Comparison of ENCODE assay signal across 10 mouse cellular contexts in the genomic region with DNA sequence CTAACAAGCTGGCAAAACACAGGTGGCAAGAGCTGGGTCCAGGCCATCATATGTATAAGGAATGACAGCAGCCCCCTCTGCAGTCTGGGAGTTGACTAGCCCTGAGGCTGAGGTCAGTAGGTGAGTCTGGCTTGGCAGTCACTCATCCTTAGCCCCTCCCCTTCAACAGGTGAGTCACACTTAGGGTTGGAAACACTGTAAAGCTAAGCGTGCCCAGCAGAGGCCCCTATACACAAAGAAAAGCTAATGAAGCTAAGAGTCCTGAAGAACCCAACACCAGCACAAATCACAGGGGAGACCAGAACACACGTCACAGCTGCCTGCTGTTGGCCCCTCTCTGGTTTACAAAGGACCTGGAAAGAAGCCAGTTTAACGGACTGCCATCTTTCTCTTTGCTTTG. TPM values are rescaled to one million over a fixed set of nuclear protein-coding genes. Genes with fewer than 3 reads are reported as not detected.
DNase-seq lines count a peak whose midpoint lies in the region; ATAC-seq and TF ChIP-seq lines count a peak whose summit lies in the region.
"Had no signal": no experiment of that assay in that cellular context is flagged by ENCODE, and none has a peak within 500 bp of the region (broad histone marks: within the 10 kb centered on the region; RNA-seq: fewer than 3 reads in every experiment).

No protein-coding gene starts in this region.

- no peak overlapping the region for H3K27ac ChIP-seq in limb, embryonic 14.5 days (replicated peaks; ENCODE audit: low read depth, low read length)
- H3K27ac ChIP-seq in limb, embryonic 10.5 days, result no peak overlapping the region
- no peak overlapping the region for H3K27ac ChIP-seq in stomach, embryonic 16.5 days (ENCODE audit: low read length)
- H3K27ac ChIP-seq: hindbrain, embryonic 15.5 days; neural tube, embryonic 12.5 days had no signal

- H3K9ac ChIP-seq in limb, embryonic 14.5 days (ENCODE audit: low read depth, low read length, severe bottlenecking), result no peak overlapping the region
- H3K9ac ChIP-seq in stomach, embryonic 16.5 days (ENCODE audit: low read length), result no peak overlapping the region
- H3K9ac ChIP-seq: hindbrain, embryonic 15.5 days; neural tube, embryonic 12.5 days had no signal

- ATAC-seq in limb, embryonic 14.5 days (ENCODE audit: low FRiP score, low read depth), result no peak
- peak; percentile 40; the same call in 1 of the 2 replicates for ATAC-seq in stomach, embryonic 16.5 days (ENCODE audit: insufficient read depth, low FRiP score)

- H3K9me3 ChIP-seq in limb, embryonic 14.5 days (ENCODE audit: control insufficient read depth, low read length), result no peaks in the 10 kb centered on the region
- no peaks in the 10 kb centered on the region for H3K9me3 ChIP-seq in limb, embryonic 10.5 days (replicated peaks)
- H3K9me3 ChIP-seq in stomach, embryonic 16.5 days (replicated peaks; ENCODE audit: control insufficient read depth, low read length), result no peaks in the 10 kb centered on the region
- H3K9me3 ChIP-seq: hindbrain, embryonic 15.5 days; neural tube, embryonic 12.5 days had no signal

- H3K4me2 ChIP-seq in limb, embryonic 14.5 days (replicated peaks; ENCODE audit: low read depth, low read length, severe bottlenecking), result no peak overlapping the region
- no peak overlapping the region for H3K4me2 ChIP-seq in stomach, embryonic 16.5 days (ENCODE audit: low read depth, low read length)
- H3K4me2 ChIP-seq: hindbrain, embryonic 15.5 days; neural tube, embryonic 12.5 days had no signal

- H3K27me3 ChIP-seq in limb, embryonic 14.5 days (ENCODE audit: control insufficient read depth, insufficient read depth, low read length), result no peaks in the 10 kb centered on the region
- no peaks in the 10 kb centered on the region for H3K27me3 ChIP-seq in limb, embryonic 10.5 days (ENCODE audit: low read depth, poor library complexity, severe bottlenecking)
- H3K27me3 ChIP-seq in stomach, embryonic 16.5 days (ENCODE audit: control insufficient read depth, insufficient read depth, low read length), result no peaks in the 10 kb centered on the region
- H3K27me3 ChIP-seq: hindbrain, embryonic 15.5 days; neural tube, embryonic 12.5 days had no signal

- DNase-seq in limb, embryonic 14.5 days (ENCODE audit: low spot score), result peak; percentile 7
- DNase-seq in limb, embryonic 10.5 days (ENCODE audit: low spot score), result no peak
- DNase-seq in adrenal gland, adult 8-10 months, result peak; percentile 70
- peak; percentile 27 to 58 for DNase-seq in kidney, adult 8-10 months
- no peak for DNase-seq in layer of hippocampus, adult 9-11 months
- no peak for DNase-seq in left cerebral cortex, adult 8-10 months (ENCODE audit: low spot score in 2 of 2)
- DNase-seq in cerebellum, adult 11 months, result no peak

- WGBS in limb, embryonic 14.5 days, result 18% methylated on average over 3 of the region's 3 CpGs
- 23% methylated on average over 3 of the region's 3 CpGs for WGBS in limb, embryonic 10.5 days
- WGBS in stomach, embryonic 16.5 days, result 17% methylated on average over 3 of the region's 3 CpGs

- H3K36me3 ChIP-seq in limb, embryonic 14.5 days (ENCODE audit: control insufficient read depth, insufficient read depth, low read length), result no peaks in the 10 kb centered on the region
- H3K36me3 ChIP-seq in limb, embryonic 10.5 days, result no peaks in the 10 kb centered on the region
- no peaks in the 10 kb centered on the region for H3K36me3 ChIP-seq in stomach, embryonic 16.5 days (ENCODE audit: control insufficient read depth, insufficient read depth, low read length)
- H3K36me3 ChIP-seq: hindbrain, embryonic 15.5 days; neural tube, embryonic 12.5 days had no signal

- H3K4me3 ChIP-seq in limb, embryonic 14.5 days (replicated peaks; ENCODE audit: low read length), result no peak overlapping the region
- no peak overlapping the region for H3K4me3 ChIP-seq in limb, embryonic 10.5 days
- H3K4me3 ChIP-seq in stomach, embryonic 16.5 days (replicated peaks; ENCODE audit: low read length), result no peak overlapping the region
- H3K4me3 ChIP-seq: hindbrain, embryonic 15.5 days; neural tube, embryonic 12.5 days had no signal

- no peaks in the 10 kb centered on the region for H3K4me1 ChIP-seq in limb, embryonic 14.5 days (ENCODE audit: control insufficient read depth, insufficient read depth, low read length)
- H3K4me1 ChIP-seq in limb, embryonic 10.5 days, result no peaks in the 10 kb centered on the region
- H3K4me1 ChIP-seq in stomach, embryonic 16.5 days (ENCODE audit: control insufficient read depth, insufficient read depth, low read length), result no peaks in the 10 kb centered on the region
- H3K4me1 ChIP-seq: hindbrain, embryonic 15.5 days; neural tube, embryonic 12.5 days had no signal

- no peak for TF ChIP-seq POLR2A in limb, embryonic 14.5 days (IDR thresholded peaks at IDR 0.05; ENCODE audit: borderline replicate concordance, extremely low read depth, insufficient read depth, insufficient read length)

RNA-seq across cellular contexts. Expression of gene Lyg2, which starts 15.5 kb away (rescaled TPM):
- polyA plus RNA-seq in limb, embryonic 14.5 days (2012; rRNA removed), result not detected in 2 replicates
- polyA plus RNA-seq in limb, embryonic 14.5 days (2014; fragmentation: Nextera tagmentation; extraction: Ambion mirVana), result not detected in 2 replicates
- polyA plus RNA-seq in limb, embryonic 10.5 days (2016; fragmentation: Nextera tagmentation; extraction: Ambion mirVana), result 0.05 and 0.10 TPM in 2 replicates
- not detected for total RNA-seq in adrenal gland, adult 8-10 months (2022)
- not detected in 2 replicates for polyA plus RNA-seq in stomach, embryonic 16.5 days (2015; fragmentation: Nextera tagmentation; extraction: Ambion mirVana)
- not detected for total RNA-seq in left cerebral cortex, adult 8-10 months (2022)
- polyA plus RNA-seq: hindbrain, embryonic 15.5 days; neural tube, embryonic 12.5 days had no signal

RNA-seq across cellular contexts. Expression of gene Lyg1, which starts 25.8 kb away (rescaled TPM):
- not detected in 2 replicates for polyA plus RNA-seq in limb, embryonic 14.5 days (2012; rRNA removed)
- polyA plus RNA-seq in limb, embryonic 14.5 days (2014; fragmentation: Nextera tagmentation; extraction: Ambion mirVana), result not detected in 2 replicates
- not detected in 2 replicates for polyA plus RNA-seq in limb, embryonic 10.5 days (2016; fragmentation: Nextera tagmentation; extraction: Ambion mirVana)
- not detected for total RNA-seq in adrenal gland, adult 8-10 months (2022)
- not detected in 2 replicates for polyA plus RNA-seq in stomach, embryonic 16.5 days (2015; fragmentation: Nextera tagmentation; extraction: Ambion mirVana)
- total RNA-seq in left cerebral cortex, adult 8-10 months (2022), result not detected
- polyA plus RNA-seq: hindbrain, embryonic 15.5 days; neural tube, embryonic 12.5 days had no signal

RNA-seq across cellular contexts. Expression of gene Mrpl30, which starts 41.5 kb away (rescaled TPM):
- polyA plus RNA-seq in limb, embryonic 14.5 days (2012; rRNA removed), result 85.0 and 124 TPM in 2 replicates
- 270 and 275 TPM in 2 replicates for polyA plus RNA-seq in limb, embryonic 14.5 days (2014; fragmentation: Nextera tagmentation; extraction: Ambion mirVana)
- 263 and 266 TPM in 2 replicates for polyA plus RNA-seq in limb, embryonic 10.5 days (2016; fragmentation: Nextera tagmentation; extraction: Ambion mirVana)
- 100 to 1,000 TPM; 146 to 176 (median 161) TPM for total RNA-seq in adrenal gland, adult 8-10 months (2022)
- 216 and 225 TPM in 2 replicates for polyA plus RNA-seq in stomach, embryonic 16.5 days (2015; fragmentation: Nextera tagmentation; extraction: Ambion mirVana)
- total RNA-seq in left cerebral cortex, adult 8-10 months (2022), result 100 to 1,000 TPM; 129 to 154 (median 145) TPM

RNA-seq across cellular contexts. Expression of gene Mitd1, which starts 41.6 kb away (rescaled TPM):
- polyA plus RNA-seq in limb, embryonic 14.5 days (2012; rRNA removed), result 22.1 and 30.5 TPM in 2 replicates
- 26.8 and 27.6 TPM in 2 replicates for polyA plus RNA-seq in limb, embryonic 14.5 days (2014; fragmentation: Nextera tagmentation; extraction: Ambion mirVana)
- 22.4 and 22.7 TPM in 2 replicates for polyA plus RNA-seq in limb, embryonic 10.5 days (2016; fragmentation: Nextera tagmentation; extraction: Ambion mirVana)
- total RNA-seq in adrenal gland, adult 8-10 months (2022), result 10 to 100 TPM; 11.9 to 16.9 (median 15.1) TPM
- polyA plus RNA-seq in stomach, embryonic 16.5 days (2015; fragmentation: Nextera tagmentation; extraction: Ambion mirVana), result 26.4 and 28.4 TPM in 2 replicates
- 10 to 100 TPM in 2 of 4 experiments, 1 to 10 TPM in 2; 7.4 to 11.8 (median 9.4) TPM for total RNA-seq in left cerebral cortex, adult 8-10 months (2022)

Comparison
In these comparisons a context has a peak if more than half of its experiments do, and no peak if none do; other contexts are left out.
1. DNase-seq: peak in limb, embryonic 14.5 days (single experiment), adrenal gland, adult 8-10 months (single experiment) and kidney, adult 8-10 months (2 of 2); none in limb, embryonic 10.5 days (single experiment), layer of hippocampus, adult 9-11 months (single experiment), left cerebral cortex, adult 8-10 months (0 of 2) and cerebellum, adult 11 months (single experiment).